Comparison of ENCODE assay signal across 16 mouse cellular contexts in the genomic region with DNA sequence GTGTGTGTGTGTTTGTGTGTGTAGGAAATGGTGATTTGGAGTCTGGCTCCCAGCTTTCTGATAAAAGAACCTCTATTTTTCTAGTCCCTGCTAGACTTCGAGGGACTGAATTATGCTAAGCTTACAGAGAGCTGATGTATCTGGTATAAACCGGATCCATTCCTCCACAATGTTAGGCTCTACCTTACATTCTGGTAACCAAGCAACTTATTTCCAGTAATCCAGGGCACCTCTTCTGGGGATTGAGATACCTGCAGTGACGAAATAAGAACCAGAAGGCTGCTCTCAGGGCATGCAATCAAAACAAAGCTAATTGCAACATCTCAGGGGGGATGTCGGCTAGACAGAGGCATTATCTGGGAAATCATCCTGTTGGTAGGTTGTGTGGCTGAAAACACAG.
DNase-seq lines count a peak whose midpoint lies in the region; ATAC-seq lines count a peak whose summit lies in the region.
"Had no signal": no experiment of that assay in that cellular context is flagged by ENCODE, and none has a peak within 500 bp of the region (broad histone marks: within the 10 kb centered on the region; RNA-seq: fewer than 3 reads in every experiment).

No protein-coding gene starts in this region.

- peaks cover 61% of the 10 kb centered on the region for H3K4me1 ChIP-seq in heart, embryonic 10.5 days
- H3K4me1 ChIP-seq in limb, embryonic 12.5 days (replicated peaks), result peaks cover 55% of the 10 kb centered on the region
- H3K4me1 ChIP-seq in limb, embryonic 10.5 days, result peaks cover 62% of the 10 kb centered on the region
- peaks cover 42% of the 10 kb centered on the region for H3K4me1 ChIP-seq in embryonic facial prominence, embryonic 14.5 days (ENCODE audit: control insufficient read depth, insufficient read depth, low read length)
- 0 out of 2 replicates have a peak, but pooled peaks cover 2% of the 10 kb centered on the region for H3K4me1 ChIP-seq in midbrain, embryonic 16.5 days (ENCODE audit: control insufficient read depth, insufficient read depth, low read length)

- no peaks in the 10 kb centered on the region for H3K27me3 ChIP-seq in heart, embryonic 10.5 days (ENCODE audit: insufficient read depth, poor library complexity, severe bottlenecking)
- H3K27me3 ChIP-seq in limb, embryonic 12.5 days, result no peaks in the 10 kb centered on the region
- H3K27me3 ChIP-seq in limb, embryonic 10.5 days (ENCODE audit: low read depth, poor library complexity, severe bottlenecking), result no peaks in the 10 kb centered on the region
- H3K27me3 ChIP-seq in embryonic facial prominence, embryonic 14.5 days (replicated peaks; ENCODE audit: control insufficient read depth, insufficient read depth, low read length), result no peaks in the 10 kb centered on the region
- no peaks in the 10 kb centered on the region for H3K27me3 ChIP-seq in midbrain, embryonic 16.5 days (ENCODE audit: control insufficient read depth, insufficient read depth, low read depth, low read length)
- H3K27me3 ChIP-seq: limb, embryonic 13.5 days; Patski had no signal

- no peak overlapping the region for H3K9ac ChIP-seq in limb, embryonic 12.5 days (replicated peaks)
- H3K9ac ChIP-seq in embryonic facial prominence, embryonic 14.5 days (ENCODE audit: low read depth, low read length), result no peak overlapping the region
- H3K9ac ChIP-seq in midbrain, embryonic 16.5 days (ENCODE audit: low read depth, low read length), result no peak overlapping the region
- H3K9ac ChIP-seq: limb, embryonic 13.5 days had no signal

- 0 out of 2 replicates have a peak overlapping the region, but pooled peaks have one; percentile 65 for H3K27ac ChIP-seq in heart, embryonic 10.5 days
- H3K27ac ChIP-seq in limb, embryonic 12.5 days, result peak overlapping the region; percentile 18; the same call in 1 of the 2 replicates
- no peak overlapping the region for H3K27ac ChIP-seq in limb, embryonic 10.5 days
- 0 out of 2 replicates have a peak overlapping the region, but pooled peaks have one; percentile 21 for H3K27ac ChIP-seq in embryonic facial prominence, embryonic 14.5 days (replicated peaks; ENCODE audit: low read depth, low read length)
- H3K27ac ChIP-seq in midbrain, embryonic 16.5 days (ENCODE audit: low read length), result peak overlapping the region; percentile 48
- H3K27ac ChIP-seq: left cerebral cortex, adult 2 months; limb, embryonic 13.5 days had no signal

- intact Hi-C loops in heart, postnatal 14 days (cut with DNase I), result loop anchor here (2.0 kb wide), 1 partner anchor 192 kb away; no protein-coding TSS in a partner anchor

- ATAC-seq in limb, embryonic 12.5 days (ENCODE audit: insufficient number of reproducible peaks, insufficient read depth, low FRiP score, low TSS enrichment, low read depth), result no peak
- no peak for ATAC-seq in embryonic facial prominence, embryonic 14.5 days (ENCODE audit: low read depth)
- ATAC-seq in midbrain, embryonic 16.5 days, result peak; percentile 81
- ATAC-seq: Patski had no signal

- DNase-seq in heart, embryonic 10.5 days (ENCODE audit: low spot score), result no peak
- no peak for DNase-seq in heart, postnatal 14 days
- no peak for DNase-seq in limb, embryonic 10.5 days (ENCODE audit: low spot score)
- peak; percentile 66 for DNase-seq in embryonic facial prominence, embryonic 14.5 days (ENCODE audit: low spot score)
- no peak for DNase-seq in frontal cortex, postnatal 14 days (ENCODE audit: low spot score in 2 of 2)
- DNase-seq in right cerebral cortex, postnatal 14 days, result no peak
- DNase-seq: adrenal gland, postnatal 36 days; cerebellum, adult 9-11 months; embryo, embryonic 11 days; lung, postnatal 36 days; thymus, postnatal 25 days had no signal

- no peaks in the 10 kb centered on the region for H3K9me3 ChIP-seq in heart, embryonic 10.5 days
- no peaks in the 10 kb centered on the region for H3K9me3 ChIP-seq in limb, embryonic 12.5 days
- H3K9me3 ChIP-seq in limb, embryonic 10.5 days (replicated peaks), result no peaks in the 10 kb centered on the region
- no peaks in the 10 kb centered on the region for H3K9me3 ChIP-seq in embryonic facial prominence, embryonic 14.5 days (ENCODE audit: control insufficient read depth, low read length)
- no peaks in the 10 kb centered on the region for H3K9me3 ChIP-seq in midbrain, embryonic 16.5 days (replicated peaks; ENCODE audit: control insufficient read depth, low read length, poor library complexity, severe bottlenecking)
- H3K9me3 ChIP-seq: limb, embryonic 13.5 days had no signal

- H3K4me2 ChIP-seq in limb, embryonic 12.5 days, result no peak overlapping the region
- no peak overlapping the region for H3K4me2 ChIP-seq in embryonic facial prominence, embryonic 14.5 days (ENCODE audit: low read depth, low read length)
- H3K4me2 ChIP-seq in midbrain, embryonic 16.5 days (ENCODE audit: low read length), result no peak overlapping the region
- H3K4me2 ChIP-seq: limb, embryonic 13.5 days had no signal

- H3K4me3 ChIP-seq in heart, embryonic 10.5 days, result no peak overlapping the region
- no peak overlapping the region for H3K4me3 ChIP-seq in limb, embryonic 12.5 days (replicated peaks)
- H3K4me3 ChIP-seq in limb, embryonic 10.5 days, result no peak overlapping the region
- no peak overlapping the region for H3K4me3 ChIP-seq in embryonic facial prominence, embryonic 14.5 days (ENCODE audit: low read depth, low read length)
- no peak overlapping the region for H3K4me3 ChIP-seq in midbrain, embryonic 16.5 days (ENCODE audit: low read depth, low read length)
- H3K4me3 ChIP-seq: left cerebral cortex, adult 2 months; limb, embryonic 13.5 days had no signal

- WGBS in heart, embryonic 10.5 days, result 62% methylated on average over 4 of the region's 4 CpGs
- WGBS in limb, embryonic 12.5 days, result 70% methylated on average over 4 of the region's 4 CpGs
- 74% methylated on average over 4 of the region's 4 CpGs for WGBS in limb, embryonic 10.5 days
- 33% methylated on average over 4 of the region's 4 CpGs for WGBS in embryonic facial prominence, embryonic 14.5 days
- 46% methylated on average over 4 of the region's 4 CpGs for WGBS in midbrain, embryonic 16.5 days

- H3K36me3 ChIP-seq in heart, embryonic 10.5 days, result no peaks in the 10 kb centered on the region
- H3K36me3 ChIP-seq in limb, embryonic 12.5 days, result no peaks in the 10 kb centered on the region
- no peaks in the 10 kb centered on the region for H3K36me3 ChIP-seq in limb, embryonic 10.5 days
- no peaks in the 10 kb centered on the region for H3K36me3 ChIP-seq in embryonic facial prominence, embryonic 14.5 days (ENCODE audit: control insufficient read depth, insufficient read depth, low read length)
- H3K36me3 ChIP-seq in midbrain, embryonic 16.5 days (ENCODE audit: control insufficient read depth, insufficient read depth, low read length), result no peaks in the 10 kb centered on the region
- H3K36me3 ChIP-seq: limb, embryonic 13.5 days had no signal
